Mouse (Mus musculus) thymus, postnatal 4 days (tissue): ENCODE measurements at regions not wholly inside any gene's neighbourhood (a gene's known extent, or its start where the extent isn't known, plus 50 kb on each side); places are given as distances from the start of the nearest gene placed in this dataset.
A peak's percentile ranks its signal among the peaks of the same experiment; 100 is the strongest.

Experiments
- DNase-seq: peaks from one replicate; pipeline ENCODE4 v3.0.0; 2021

DNA sequence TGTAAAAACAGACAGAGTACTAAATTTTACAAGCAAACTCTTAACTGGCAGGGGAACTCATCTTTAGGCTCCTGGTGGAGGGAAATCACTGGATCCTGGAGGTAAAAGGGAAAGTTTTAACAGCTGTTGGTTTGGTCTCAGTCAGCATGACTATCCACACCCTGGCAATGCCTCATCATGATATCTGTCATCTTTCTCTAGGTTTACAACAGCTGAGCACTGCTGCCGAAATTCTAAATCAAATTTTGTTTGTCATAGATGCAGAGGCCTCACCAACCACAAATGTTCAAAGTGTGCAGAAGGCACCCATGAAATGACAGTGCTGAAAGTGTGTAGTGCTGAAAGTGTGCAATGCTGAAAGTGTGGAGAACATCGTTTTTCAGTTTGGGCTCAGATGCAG is 180.6 kb upstream of the Lpp start:
- peak; percentile 39 for DNase-seq

DNA sequence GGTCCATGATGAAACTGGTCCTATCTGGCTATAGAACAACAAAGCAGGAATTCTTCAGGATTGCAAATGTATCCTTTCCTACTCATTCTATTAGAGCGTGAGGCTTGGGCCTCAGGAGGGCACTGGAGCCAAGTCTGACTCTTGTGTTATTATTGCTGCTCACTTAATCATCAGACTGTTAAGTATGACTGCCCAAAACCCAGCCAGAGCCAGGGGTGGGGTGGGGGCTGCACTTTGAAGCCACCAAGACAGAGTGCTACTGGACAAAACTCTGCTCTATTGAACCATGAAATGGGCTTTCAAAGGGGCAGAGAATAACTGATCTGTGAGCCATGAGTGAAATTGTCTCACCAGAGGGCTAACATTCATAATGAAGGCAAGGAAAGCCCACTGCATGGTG is 181.7 kb upstream of the Lpp start:
- no peak for DNase-seq

DNA sequence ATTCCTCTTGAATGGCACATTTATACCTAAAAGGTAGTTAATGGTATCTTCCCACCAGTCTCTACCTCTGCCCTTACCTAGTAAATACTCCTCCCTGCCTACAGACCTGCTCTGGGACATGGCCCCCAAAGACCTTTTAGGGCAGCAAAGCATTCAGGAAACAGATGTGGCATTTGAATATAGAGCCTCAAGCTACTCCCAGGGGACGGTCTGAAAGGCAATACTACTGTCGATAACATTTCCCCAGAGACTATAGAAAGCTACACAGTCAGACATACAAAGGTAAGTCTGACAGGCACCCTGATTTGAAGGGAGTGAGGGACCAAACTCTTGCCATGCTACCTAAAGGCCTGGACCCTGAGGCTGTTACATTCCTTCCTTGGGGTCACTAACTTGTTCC is 184.4 kb upstream of the Lpp start:
- no peak for DNase-seq

DNA sequence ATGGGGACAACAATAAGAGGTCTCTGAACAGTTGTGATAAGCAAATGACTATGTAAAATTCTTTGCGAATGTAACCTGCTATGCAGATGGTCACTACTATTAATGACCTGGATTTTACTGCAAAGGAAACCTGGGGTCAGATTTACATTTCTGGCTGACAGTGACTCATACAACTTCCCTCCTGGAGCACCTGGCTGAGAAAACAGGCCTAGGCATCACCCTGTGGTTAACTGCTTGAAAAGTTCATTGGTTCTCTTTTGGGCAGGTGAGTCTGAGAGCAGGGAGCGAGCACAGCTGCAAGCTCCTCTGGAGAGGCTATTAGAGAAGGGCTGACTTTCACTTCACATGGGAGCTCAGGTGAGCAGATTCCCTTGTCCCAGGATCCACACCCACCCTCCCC is 185.2 kb upstream of the Lpp start:
- no peak for DNase-seq

DNA sequence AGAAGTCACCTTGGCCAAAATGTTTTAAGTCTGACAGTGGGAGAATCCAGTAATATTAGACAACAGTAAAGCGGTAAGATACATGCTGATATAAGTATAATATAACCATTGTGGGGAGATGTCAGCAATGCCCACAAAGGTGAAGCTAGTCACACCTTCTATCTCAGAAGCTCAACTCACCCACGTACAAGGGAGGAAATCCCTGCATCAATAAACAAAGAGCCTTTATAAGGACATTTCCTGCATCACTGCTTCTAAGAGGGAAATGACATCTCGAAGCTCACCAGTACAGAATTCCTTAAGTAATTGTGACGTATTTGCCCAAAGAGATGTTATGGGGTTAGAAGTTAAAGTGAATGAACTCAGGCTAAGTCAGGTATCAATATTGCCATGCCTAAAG is 186.3 kb upstream of the Lpp start:
- DNase-seq = no peak

DNA sequence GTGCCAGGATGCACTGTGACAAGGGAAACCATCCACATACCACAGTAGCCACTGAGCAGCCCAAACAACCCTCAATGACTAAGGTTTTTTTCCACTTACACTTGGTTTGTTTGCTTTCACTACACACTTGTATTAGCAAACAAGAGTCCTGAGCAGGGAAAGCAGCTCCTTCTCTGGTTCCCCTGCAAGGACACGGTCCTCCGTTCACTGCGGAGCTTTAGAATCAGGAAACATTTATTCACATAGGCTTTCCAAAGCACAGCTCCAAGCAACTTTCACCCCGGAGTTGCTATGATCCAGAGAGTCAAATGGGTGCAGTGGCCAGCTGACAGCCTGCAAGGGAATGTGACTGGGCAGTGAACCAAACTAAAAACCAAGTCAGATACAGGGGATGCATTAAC is 186.8 kb upstream of the Lpp start:
- peak; percentile 25 for DNase-seq

DNA sequence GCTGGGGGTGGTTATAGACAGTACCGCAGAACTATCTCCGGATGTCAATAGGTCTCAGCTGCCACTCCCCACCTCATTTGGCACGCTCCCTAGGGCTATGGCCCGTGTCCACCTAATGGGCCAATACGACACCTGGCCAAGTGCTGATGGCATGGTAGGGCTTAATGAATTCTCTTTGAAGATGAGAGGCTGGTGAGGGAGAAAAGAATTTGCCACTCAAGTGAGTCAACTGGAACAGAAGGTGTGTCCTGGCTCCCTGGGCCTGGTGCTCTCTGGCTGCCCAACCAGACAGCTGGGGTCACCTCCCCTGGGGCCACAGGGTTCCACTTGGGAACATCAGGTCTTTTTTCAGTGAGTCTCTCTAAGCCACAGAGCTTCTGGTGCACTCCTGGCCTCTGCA is 187.7 kb upstream of the Lpp start:
- no peak for DNase-seq

DNA sequence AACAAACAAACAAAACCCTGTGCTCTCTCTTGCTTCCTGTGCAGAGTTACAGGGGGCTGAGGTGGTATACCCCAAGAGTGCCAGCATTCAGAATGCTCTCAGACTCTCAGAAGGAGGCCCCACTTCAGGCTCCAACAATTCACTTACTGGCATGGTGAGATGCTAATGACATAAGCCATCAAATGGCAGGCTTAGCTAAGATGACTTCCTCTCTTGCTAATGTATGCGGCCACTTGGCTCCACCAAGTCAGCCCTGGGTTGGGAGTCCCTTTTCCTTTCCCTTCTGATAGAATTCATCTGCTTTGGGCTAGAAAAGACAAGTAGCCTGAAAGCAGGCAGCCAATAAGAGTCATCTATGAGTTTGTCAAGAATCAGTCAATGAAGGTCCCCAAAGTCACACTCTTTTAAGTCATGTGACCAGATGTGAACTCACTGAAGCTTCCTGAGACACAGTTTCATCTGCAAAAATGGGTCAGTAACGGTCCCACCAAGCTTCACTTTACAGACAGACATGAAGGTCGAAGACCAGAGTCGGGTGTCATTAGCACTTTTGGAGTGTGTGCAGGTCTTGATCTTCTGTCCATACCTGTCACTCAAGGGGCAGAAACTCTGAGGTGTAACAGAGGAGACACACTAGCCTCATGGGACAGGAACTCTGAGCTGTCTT is 189.1 kb upstream of the Lpp start:
- DNase-seq = peak; percentile 37

DNA sequence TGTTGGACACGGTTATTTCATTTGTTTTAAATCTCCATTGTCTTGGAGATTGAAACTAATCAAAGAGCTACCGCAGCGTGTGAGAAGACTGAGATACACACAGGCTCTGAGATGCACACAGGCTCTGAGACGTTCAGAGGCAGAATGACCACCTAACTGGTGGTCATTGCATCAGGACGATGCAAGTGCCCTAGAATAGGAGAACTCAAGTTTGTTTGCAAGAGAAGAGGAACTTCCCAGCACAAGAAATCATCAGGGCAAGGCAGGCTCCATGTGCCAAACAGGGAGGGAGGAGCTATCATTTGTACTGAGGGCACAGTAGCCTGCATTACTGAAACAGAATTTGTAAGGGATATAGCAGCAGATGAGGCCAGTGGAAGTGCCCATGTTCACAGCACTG is 190.7 kb upstream of the Lpp start:
- no peak for DNase-seq

DNA sequence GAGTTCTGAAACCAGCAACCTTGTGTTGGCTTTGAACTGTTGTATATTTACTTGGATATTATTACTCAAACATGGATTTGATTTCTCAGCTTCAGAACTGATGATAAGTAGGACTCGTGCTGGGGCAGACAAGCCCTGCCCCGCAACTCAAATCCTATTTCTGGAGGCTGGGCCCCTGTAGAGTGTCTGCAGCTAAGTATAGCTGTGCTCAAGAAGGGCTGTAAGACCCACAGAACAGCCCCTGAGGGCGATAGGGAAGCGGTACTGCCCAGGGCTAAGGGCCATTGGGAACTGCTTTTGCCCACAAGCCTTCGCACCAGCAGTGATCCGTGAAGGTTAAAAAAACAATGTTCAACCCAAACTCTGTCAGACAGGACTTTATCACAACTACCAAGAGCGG is 191.9 kb upstream of the Lpp start:
- DNase-seq = peak; percentile 47

DNA sequence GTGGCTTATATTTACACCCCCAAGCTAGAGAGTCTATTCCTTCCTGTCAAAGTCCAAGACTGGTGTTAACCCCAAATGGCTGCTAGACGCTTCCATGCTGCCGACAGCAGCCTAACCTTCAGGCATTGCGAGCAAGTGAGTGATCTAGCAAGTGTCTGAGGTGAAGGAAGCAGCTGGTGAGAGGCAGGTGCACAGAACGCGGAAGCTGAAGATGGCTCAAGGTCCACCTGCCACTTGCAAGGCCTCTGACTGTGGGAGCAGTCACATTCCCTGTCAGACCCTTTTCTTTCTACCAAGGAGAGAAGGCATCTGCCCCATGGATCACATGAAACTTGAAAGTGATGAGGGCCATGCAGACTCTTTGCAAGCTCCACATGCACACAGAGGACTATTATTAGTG is 193.1 kb upstream of the Lpp start:
- DNase-seq = peak; percentile 73

DNA sequence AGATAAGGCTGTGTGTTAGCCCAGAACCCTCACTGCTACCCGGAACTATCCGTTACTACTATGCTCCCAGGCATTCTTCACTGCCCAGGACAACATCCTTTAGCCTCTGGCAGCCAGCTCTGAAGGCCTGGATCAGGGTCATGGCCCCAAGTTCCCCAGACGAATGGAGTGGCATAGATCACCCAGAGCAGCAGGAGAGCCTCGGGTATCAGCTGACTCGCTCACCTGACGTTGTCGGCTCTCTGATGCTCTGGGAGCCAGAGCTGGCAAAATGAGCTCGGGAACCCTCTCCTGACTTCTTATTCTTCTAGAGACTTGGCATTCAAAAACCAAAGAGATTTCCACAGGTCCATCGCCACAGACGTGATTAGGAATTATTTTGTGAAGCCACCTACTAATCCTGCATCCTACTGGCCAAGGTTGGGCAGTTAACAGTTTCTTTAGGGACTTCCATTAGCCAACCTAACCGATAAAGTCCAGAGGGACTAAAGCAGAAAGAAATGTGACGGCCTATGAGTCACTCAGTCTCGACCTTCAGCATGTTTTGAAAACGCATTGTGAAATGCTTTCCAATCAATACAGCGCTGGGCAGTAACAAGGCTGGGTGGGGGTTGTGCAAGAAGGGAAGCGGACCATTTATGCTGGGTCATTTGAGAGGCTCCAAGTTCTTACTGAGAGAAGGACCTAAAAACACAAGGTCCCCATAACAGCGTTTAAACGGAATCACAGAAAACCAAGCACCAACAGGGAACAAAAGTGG is 193.7 kb upstream of the Lpp start:
- DNase-seq = peak; percentile 38

DNA sequence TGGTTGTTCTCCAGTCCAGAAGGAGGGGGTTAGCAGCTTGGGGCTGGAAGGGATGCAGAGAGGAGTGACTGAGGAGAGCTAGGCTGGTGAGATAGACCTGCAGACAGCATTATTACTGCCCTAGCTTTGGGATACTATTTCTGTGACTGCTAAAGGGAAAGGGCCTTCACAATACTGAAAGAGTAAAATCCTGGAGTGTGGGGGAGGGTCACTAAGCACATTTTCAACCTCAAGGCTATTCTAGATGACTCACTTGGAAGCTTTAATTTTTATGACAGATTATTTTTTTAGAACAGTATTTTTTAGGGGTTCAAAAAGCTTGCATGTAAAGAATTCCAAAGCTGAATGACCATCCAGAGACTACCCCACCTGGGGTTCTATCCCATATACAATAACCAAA is 195.0 kb upstream of the Lpp start:
- no peak for DNase-seq

DNA sequence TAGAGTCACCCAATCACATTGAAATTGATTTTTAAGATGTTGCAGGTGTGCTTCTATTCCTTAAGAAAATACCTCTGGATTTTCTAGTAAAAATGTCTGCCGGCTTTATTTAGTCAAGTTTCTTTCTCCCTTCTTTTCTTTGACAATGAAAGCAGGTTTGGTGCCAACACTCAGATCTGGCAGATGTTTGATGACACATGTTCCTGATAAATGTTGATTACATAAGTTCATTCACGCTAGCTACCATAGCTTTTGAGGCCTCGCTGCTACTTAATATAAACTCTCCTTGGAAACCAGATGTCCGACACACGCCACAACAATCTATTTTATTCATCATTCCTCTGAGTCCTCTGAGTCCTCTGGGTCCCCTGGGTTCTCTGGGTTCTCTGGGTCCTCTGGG is 195.7 kb upstream of the Lpp start:
- no peak for DNase-seq

DNA sequence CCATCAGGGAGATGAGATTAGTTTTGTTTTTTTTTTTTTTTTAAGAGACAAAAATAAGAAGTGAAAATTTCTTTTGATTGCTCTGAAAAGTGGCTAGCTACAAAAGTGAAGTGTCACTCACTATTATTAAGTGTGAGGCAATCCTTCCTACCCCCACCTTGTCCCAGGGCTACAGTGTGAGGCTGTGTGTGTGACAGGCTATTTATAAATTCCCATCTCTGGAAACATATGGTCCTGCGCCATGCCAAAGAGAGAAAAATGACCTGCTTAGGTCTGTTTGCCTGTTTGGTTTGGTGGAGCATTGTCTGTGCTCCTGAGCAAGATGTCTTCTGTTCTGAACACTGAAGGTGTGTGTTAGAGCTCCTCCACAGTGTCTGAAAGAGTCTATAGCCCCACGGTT is 199.4 kb upstream of the Lpp start:
- no peak for DNase-seq

DNA sequence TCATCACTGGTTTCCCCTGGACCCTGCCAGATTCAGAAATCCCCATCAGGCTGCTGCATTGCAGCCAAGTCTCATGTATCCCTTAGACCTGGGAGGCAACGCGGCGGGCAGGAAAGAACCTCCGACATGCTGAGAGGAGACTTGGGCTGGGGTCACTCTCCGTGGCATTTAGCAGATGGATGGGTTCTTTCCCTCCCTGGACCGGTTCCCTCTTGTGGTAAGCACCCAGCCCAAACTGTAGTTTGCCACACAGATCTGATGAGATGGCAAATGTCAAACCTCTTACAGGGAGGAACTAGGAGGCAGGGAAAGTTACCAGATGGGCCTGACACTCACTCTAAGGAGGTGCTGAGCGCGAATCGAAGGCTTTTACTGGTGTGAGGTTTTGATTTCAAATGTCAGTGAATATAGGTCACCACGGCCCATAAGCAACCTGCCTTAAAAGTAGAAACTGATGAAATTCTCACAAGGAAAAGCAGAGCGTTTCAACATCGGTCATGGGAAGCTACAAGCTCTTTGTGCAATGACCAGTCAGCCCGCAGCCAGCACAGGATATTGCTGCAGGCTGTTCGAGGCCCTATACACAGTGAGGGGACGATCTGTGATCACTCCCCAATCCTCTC is 199.9 kb upstream of the Lpp start:
- no peak for DNase-seq

DNA sequence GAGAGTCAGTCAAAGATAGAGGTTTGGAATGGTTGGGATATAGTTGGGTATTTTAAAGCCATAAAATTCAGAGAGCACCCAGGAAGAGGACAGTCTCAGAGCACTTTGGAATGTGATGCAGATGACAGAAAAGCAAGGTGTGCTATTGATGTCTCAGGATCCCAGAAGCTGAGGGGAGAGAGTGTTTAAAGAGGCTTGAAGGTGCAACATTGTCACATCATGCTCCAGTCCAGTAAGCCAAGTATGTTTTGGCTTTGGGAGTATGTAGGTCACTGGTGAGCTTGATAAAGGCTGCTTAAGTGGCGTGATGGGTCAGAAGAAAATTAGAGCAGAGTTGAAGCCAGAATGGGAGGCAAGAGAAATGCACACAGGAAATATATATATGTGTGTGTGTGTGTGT is 201.3 kb upstream of the Lpp start:
- DNase-seq = no peak

DNA sequence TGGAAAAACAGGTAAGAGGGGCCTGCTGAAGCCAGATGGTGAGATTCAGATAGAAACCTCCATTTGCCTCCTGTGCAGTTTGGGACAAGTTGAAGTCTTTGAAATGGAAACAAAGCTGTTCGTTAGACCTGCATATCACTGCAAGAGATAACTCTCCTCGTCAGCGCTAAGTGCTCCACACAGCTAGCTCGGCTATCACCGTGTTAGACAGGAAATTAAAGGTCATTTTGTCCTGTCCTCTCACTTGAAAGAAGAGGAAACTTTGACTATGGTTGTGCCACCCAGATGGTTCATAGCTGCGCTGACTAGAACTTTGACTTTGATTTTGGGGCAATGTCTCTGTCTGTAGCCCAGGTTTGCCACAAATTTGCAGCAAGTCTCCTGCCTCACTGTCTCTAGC is 198.5 kb upstream of the Bcl6 start:
- no peak for DNase-seq

DNA sequence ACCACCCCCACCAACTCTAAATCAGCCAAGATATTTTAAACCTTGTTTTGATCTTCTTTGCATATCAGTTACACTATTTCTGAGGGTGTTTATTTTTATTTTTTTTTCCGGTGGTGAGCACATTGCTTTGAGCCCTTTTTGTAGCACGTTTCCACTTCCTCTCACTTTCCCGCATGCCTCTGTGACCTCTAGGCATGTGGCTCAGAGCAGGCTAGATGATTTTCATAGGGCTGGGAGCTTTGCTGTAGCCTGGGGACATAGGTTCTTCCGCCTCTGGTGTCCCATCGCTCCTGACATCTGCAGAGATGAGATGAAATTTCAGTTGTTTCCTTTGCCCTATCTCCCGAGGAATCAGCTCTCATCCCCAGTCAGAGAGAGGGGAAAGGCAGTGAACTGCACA is 197.3 kb upstream of the Bcl6 start:
- no peak for DNase-seq

DNA sequence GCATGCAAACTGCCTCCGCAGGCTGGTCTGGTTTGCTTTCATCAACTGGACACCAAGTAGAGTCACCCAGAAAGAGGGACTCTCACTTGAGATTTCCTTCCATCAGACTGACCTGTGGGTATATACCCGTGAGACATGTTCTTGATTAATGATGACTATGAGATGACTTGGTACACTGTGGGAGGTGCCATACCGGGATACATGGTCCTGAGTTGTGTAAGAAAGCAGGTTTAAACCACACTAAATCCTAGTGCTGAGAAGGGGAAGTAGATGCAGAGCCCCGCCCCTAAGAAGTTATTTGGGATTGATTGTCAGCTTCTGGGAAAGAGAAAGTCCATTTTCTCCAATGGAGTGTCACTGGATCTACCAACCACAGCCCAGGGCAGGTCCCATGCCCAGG is 196.2 kb upstream of the Bcl6 start:
- no peak for DNase-seq

DNA sequence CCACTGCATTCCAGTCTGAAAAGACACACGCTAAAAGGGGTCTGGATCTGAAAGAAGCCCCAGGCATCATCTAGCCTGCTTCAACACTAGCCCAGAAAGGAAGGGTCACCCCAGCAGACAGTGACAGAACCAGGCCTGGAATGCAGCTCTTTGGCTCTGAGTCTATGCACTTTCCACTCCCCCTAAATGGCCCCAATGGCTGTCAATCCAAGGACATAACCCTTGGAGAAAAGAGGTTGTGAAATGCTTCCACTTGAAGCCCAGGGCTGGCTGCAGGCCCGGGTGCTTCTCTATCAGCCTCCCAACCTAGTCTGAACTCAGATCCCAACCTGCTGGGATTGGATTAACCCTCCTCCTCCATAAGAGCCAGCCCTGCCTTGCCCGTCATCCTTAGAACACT is 194.6 kb upstream of the Bcl6 start:
- no peak for DNase-seq

DNA sequence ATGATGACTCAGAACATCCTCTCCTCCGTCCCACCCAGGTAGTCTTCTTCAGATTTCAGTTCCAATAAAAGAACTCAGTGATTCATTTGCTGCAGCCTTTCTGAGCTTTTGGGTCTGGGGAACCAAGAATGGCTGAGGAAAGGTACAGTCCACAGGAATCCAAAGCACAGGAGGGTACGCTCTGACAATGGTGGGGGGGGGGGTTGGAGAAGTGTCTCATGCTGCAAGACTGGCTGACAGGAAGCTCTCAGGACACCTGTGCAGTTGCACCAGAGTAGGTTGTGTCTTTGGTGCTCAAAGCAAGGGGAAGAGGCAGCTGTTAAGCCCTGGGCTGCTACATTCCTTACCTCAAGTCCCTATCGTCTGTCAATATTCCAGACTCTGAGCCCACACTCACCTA is 192.7 kb upstream of the Bcl6 start:
- DNase-seq = peak; percentile 56

DNA sequence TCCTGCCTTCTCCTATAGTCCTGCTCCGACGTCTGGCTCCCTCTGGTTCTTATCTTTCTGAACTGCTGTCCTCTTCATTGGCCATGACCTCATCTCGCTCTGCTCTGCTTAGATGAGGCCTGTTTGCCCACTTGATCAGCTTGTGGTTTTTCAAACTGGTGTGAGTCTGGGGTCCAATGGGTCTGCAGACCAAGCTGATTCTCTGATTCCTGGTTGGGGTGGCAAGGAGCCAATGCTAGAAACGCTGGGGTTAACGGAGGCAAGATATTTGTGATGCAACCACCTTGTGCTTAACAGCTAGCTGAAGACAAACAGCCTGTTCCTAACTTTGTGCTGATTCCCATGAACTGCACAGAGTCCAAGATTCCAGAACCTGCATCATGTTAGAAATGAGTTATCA is 192.0 kb upstream of the Bcl6 start:
- no peak for DNase-seq

DNA sequence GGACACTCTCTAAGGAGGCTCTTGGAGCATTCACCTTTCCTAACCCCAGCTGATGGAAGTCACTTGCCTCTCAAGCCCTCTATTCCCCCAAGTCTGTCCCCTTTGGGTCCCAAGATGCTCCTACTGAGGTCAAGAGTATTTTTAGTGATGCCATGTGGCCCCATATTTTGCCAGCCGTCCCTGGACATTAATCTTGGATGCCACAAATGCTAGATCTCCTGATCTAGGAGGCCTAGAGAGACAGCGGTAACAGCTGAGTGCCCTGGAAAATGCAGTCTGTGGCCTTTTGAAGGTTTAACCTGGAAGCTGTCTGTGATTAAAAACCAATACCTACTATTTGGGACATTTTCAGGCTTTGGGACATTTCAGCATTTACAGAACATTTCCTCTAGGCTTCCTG is 188.9 kb upstream of the Bcl6 start:
- no peak for DNase-seq

DNA sequence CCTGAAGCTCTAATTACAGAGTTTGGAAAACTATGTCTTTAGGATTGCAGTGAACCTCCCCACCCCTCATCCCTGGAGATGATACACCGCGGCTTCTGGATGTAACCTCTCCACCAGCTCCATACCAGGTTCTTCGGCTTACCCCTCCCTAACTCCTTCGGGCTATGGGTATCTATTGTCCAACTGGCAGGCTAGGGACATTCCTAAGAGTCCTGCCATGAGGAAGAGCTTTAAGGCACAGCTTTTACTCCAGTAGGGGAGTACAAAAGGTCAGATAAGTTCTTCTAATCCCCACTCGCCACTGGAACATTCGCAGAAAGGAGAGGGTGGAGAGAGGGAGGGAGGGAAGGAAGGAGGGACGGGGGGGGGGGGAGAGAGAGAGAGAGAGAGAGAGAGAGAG is 188.5 kb upstream of the Bcl6 start:
- no peak for DNase-seq
